Mouse (Mus musculus) embryonic facial prominence, embryonic 11.5 days (tissue): ENCODE measurements around the gene Slc11a1. TPM values are rescaled to one million over a fixed set of nuclear protein-coding genes. Genes with fewer than 3 reads are reported as not detected.

Source experiments
- ATAC-seq: fragments of 200-750 bp; cut with Nextera tagmentation; replicated peaks from 2 replicates; pipeline ENCODE4 v1.8.0; 2017; ENCODE audit warnings: low read depth; ENCODE audit not compliant: insufficient number of reproducible peaks, low FRiP score, low TSS enrichment
- DNase-seq: peaks from one replicate; pipeline ENCODE4 v3.0.0-alpha.2; 2015; ENCODE audit warnings: low spot score
- H3K27ac ChIP-seq: fragments of 300-500 bp; sonication (generic); replicated peaks from 2 replicates; pipeline ENCODE4 v1.5.1; 2014; ENCODE audit warnings: mild to moderate bottlenecking, low read depth, low read length, control low read depth
- H3K27me3 ChIP-seq: fragments of 300-500 bp; sonication (generic); 2 replicates; pipeline ENCODE4 v1.6.1; 2014; ENCODE audit warnings: mild to moderate bottlenecking, low read length, moderate library complexity, mixed read lengths; ENCODE audit not compliant: control insufficient read depth, insufficient read depth
- H3K36me3 ChIP-seq: fragments of 300-500 bp; sonication (generic); replicated peaks from 2 replicates; pipeline ENCODE4 v1.6.1; 2014; ENCODE audit warnings: low read depth, mild to moderate bottlenecking, low read length, moderate library complexity, mixed read lengths; ENCODE audit not compliant: control insufficient read depth, insufficient read depth
- H3K4me1 ChIP-seq: fragments of 300-500 bp; sonication (generic); 2 replicates; pipeline ENCODE4 v1.6.1; 2014; ENCODE audit warnings: low read length, mixed read lengths; ENCODE audit not compliant: control insufficient read depth, insufficient read depth
- H3K4me2 ChIP-seq: fragments of 300-500 bp; sonication (generic); 2 replicates; pipeline ENCODE4 v1.6.1; 2014; ENCODE audit warnings: low read depth, mild to moderate bottlenecking, control low read depth, low read length, moderate library complexity
- H3K4me3 ChIP-seq: fragments of 300-500 bp; sonication (generic); 2 replicates; pipeline ENCODE4 v1.5.1; 2014; ENCODE audit warnings: low read depth, low read length, control low read depth
- H3K9ac ChIP-seq: fragments of 300-500 bp; sonication (generic); replicated peaks from 2 replicates; pipeline ENCODE4 v1.6.1; 2014; ENCODE audit warnings: mild to moderate bottlenecking, control low read depth, low read length
- H3K9me3 ChIP-seq: fragments of 300-500 bp; sonication (generic); replicated peaks from 2 replicates; pipeline ENCODE4 v1.6.1; 2016; ENCODE audit warnings: mild to moderate bottlenecking, low read length, inconsistent platforms, mixed read lengths; ENCODE audit not compliant: control insufficient read depth
- WGBS: fragments of 180-500 bp; shearing (Covaris S2); extraction: QIAGEN DNeasy Blood & Tissue Kit; methylation state at CpG from one replicate; pipeline ENCODE4 v1.1.7; 2014; 5-methylcytosine and 5-hydroxymethylcytosine counted together
- polyA plus RNA-seq: library from polyadenylated mRNA; unstranded; fragments of >200 nt; fragmentation: Nextera tagmentation; extraction: Ambion mirVana; gene quantifications from 2 replicates; pipeline ENCODE4 v1.2.1, GENCODE M21; 2014

Slc11a1 gene
- polyA plus RNA-seq, 1 experiment from 2014 or later: 2.4 TPM

GRCm38 (mm10) chr1:74404206-74404605 lies 29.2 kb downstream of the Slc11a1 start:
- no peak overlapping the region for H3K27ac ChIP-seq
- H3K27me3 ChIP-seq: no peaks in the 10 kb centered on the region
- 94% methylated on average over 4 of the region's 4 CpGs for WGBS
- no peak overlapping the region for H3K4me2 ChIP-seq
- ATAC-seq (no peak), DNase-seq (no peak)
- no peak overlapping the region for H3K9ac ChIP-seq
- no peaks in the 10 kb centered on the region for H3K9me3 ChIP-seq
- no peaks in the 10 kb centered on the region for H3K4me1 ChIP-seq
- H3K4me3 ChIP-seq: no peak overlapping the region
- H3K36me3 ChIP-seq: no peaks in the 10 kb centered on the region

DNA sequence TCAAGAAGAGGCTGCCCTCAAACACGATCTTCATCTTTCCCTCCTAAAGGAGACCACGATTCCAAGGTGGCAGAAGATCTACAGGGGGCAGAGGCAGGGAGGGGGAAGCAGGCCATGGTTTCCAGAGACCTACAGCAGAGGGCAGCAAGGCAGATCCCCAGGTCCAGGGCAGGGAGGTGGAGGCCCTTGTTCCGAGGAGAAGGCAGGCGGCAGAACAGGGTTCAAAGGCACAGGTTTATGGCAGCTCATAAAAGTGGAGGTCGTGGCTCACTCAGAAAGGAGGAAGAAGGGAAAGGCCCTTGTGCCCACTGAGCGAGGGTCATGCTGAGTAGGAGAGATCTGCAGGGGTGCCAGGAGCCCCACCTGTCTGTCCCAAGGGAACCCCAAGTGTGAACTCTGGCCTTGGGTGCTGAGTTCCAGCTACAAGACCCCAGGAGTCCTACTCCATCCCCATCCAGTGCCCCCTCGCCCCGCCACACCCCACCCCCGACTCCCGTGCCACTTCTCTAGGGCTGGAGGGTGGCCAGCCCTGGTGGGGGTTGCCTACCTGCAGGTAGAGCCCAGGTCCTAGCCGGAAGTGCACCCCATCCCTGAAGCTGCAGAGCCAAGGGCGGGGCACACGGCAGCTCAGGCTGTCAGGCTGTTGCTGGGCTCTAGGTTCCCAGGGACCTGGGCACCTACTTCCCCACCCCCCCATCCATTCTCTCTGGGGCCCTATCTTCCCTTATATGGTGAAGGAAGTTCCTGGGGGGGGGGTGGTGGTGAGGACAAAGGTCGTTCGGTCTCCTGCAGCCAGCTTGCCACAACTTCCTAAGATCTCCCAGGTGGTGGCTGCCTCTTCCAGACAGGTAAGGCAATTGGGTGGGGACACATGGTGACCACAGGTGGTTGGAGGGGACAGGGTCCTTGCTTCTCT lies 33.9 kb downstream of the Slc11a1 start, which contains the start of gene Vil1:
Vil1 (plus strand) TSS at position 788 of the 916 bp plus-strand sequence.
- no peak within 1 kb of the TSS for H3K4me3 ChIP-seq
- 61% methylated on average over 11 of the region's 15 CpGs for WGBS
- H3K9me3 ChIP-seq: no peaks in the 10 kb centered on the region
- H3K9ac ChIP-seq: no peak within 1 kb of the TSS
- no peaks in the 10 kb centered on the region for H3K4me1 ChIP-seq
- no peaks in the 10 kb centered on the region for H3K36me3 ChIP-seq
- ATAC-seq (no peak), DNase-seq (no peak)
- H3K27ac ChIP-seq: no peak within 1 kb of the TSS
- no peak within 1 kb of the TSS for H3K4me2 ChIP-seq
- no peaks in the 10 kb centered on the region for H3K27me3 ChIP-seq

GRCm38 (mm10) chr1:74411753-74412325 lies 36.8 kb downstream of the Slc11a1 start:
- Histone ChIP-seq H3K4me3 (no peak overlapping the region), H3K27me3 (no peaks in the 10 kb centered on the region), H3K36me3 (no peaks in the 10 kb centered on the region), H3K4me1 (no peaks in the 10 kb centered on the region), H3K27ac (no peak overlapping the region), H3K9ac (no peak overlapping the region), H3K4me2 (no peak overlapping the region), H3K9me3 (no peaks in the 10 kb centered on the region)
- WGBS: 56% methylated on average over 2 of the region's 2 CpGs
- ATAC-seq: no peak
- DNase-seq: no peak

DNA sequence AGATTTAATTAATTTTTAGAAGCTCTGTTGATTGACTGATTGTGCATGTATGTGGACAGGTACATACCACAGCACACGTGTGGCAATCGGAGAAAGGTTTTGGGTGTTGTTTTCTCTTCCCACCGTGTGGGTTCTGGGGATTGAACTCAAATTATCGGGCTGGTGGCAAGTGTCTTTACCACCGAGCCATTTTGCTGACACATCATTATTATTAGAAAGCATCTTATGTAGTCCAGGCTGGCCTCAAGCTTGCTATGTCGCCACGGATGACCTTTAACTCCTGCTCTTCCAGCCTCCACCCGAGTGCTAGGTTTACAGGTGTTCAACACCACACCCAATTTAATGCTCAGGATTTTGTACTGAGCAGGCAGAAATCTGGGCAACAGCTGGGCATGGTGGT lies 37.7 kb downstream of the Slc11a1 start:
- no peak for ATAC-seq
- Histone ChIP-seq H3K9ac (no peak overlapping the region), H3K4me3 (no peak overlapping the region), H3K27me3 (no peaks in the 10 kb centered on the region), H3K4me1 (no peaks in the 10 kb centered on the region), H3K4me2 (no peak overlapping the region), H3K27ac (no peak overlapping the region), H3K36me3 (no peaks in the 10 kb centered on the region), H3K9me3 (no peaks in the 10 kb centered on the region)
- 79% methylated on average over 8 of the region's 8 CpGs for WGBS
- DNase-seq: no peak

DNA sequence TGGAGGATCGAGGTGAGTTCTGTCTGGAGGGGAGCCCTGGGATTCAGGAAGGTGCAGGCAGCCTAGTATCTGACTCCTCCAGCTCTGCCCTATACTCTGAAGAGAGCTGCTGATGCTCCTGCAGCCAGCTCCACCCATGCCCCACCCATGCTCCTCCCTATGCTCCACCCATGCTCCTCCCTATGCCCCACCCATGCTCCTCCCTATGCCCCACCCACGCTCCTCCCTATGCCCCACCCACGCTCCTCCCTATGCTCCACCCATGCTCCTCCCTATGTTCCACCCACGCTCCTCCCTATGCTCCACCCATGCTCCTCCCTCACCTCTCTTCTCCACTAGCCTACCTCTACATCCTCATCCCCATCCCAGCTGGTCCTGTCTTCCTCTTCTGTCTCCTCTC lies 40.1 kb downstream of the Slc11a1 start:
- Histone ChIP-seq H3K27ac (no peak overlapping the region), H3K27me3 (no peaks in the 10 kb centered on the region), H3K4me1 (no peaks in the 10 kb centered on the region), H3K36me3 (no peaks in the 10 kb centered on the region), H3K4me2 (no peak overlapping the region), H3K9me3 (no peaks in the 10 kb centered on the region), H3K9ac (no peak overlapping the region), H3K4me3 (no peak overlapping the region)
- WGBS: 52% methylated on average over 4 of the region's 4 CpGs
- ATAC-seq: no peak
- DNase-seq: peak; percentile 38

GRCm38 (mm10) chr1:74418747-74419439 lies 43.9 kb downstream of the Slc11a1 start:
- DNase-seq (no peak), ATAC-seq (no peak)
- Histone ChIP-seq H3K4me2 (no peak overlapping the region), H3K9me3 (no peaks in the 10 kb centered on the region), H3K27me3 (no peaks in the 10 kb centered on the region), H3K4me1 (no peaks in the 10 kb centered on the region), H3K36me3 (no peaks in the 10 kb centered on the region), H3K4me3 (no peak overlapping the region), H3K27ac (no peak overlapping the region), H3K9ac (no peak overlapping the region)
- 81% methylated on average over 17 of the region's 17 CpGs for WGBS

DNA sequence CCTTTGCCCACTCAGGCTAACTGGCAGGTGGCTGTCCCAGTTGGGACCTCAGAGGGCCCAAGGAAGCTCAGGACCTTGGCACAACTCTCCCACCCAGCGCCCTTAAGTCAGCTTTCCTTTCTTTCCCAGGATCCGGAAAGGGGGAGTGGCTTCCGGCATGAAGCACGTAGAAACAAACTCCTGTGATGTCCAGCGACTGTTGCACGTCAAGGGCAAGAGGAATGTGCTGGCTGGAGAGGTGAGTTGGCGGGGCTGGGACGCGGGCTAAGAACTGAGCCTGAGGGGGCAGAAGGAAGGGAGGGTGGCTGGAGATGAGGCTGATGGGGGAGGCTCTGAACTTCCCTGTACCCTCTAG lies 44.4 kb downstream of the Slc11a1 start:
- ATAC-seq: no peak
- no peaks in the 10 kb centered on the region for H3K4me1 ChIP-seq
- H3K27me3 ChIP-seq: no peaks in the 10 kb centered on the region
- H3K36me3 ChIP-seq: no peaks in the 10 kb centered on the region
- no peak for DNase-seq
- no peak overlapping the region for H3K4me2 ChIP-seq
- 69% methylated on average over 9 of the region's 9 CpGs for WGBS
- H3K9ac ChIP-seq: no peak overlapping the region
- H3K27ac ChIP-seq: no peak overlapping the region
- H3K4me3 ChIP-seq: no peak overlapping the region
- no peaks in the 10 kb centered on the region for H3K9me3 ChIP-seq

GRCm38 (mm10) chr1:74423147-74423546 lies 48.2 kb downstream of the Slc11a1 start:
- no peak for DNase-seq
- Histone ChIP-seq H3K4me2 (no peak overlapping the region), H3K4me3 (no peak overlapping the region), H3K4me1 (no peaks in the 10 kb centered on the region), H3K27ac (no peak overlapping the region), H3K9me3 (no peaks in the 10 kb centered on the region), H3K27me3 (no peaks in the 10 kb centered on the region), H3K36me3 (no peaks in the 10 kb centered on the region), H3K9ac (no peak overlapping the region)
- WGBS: 21% methylated on average over 8 of the region's 8 CpGs
- no peak for ATAC-seq
